ENCODE assay signal across 9 mouse cellular contexts in genomic region chr16:17496499-17497305, GRCm38 (mm10). TPM values are rescaled to one million over a fixed set of nuclear protein-coding genes. Genes with fewer than 3 reads are reported as not detected.
DNase-seq lines count a peak whose midpoint lies in the region; ATAC-seq lines count a peak whose summit lies in the region.
"Had no signal": no experiment of that assay in that cellular context is flagged by ENCODE, and none has a peak within 500 bp of the region (broad histone marks: within the 10 kb centered on the region; RNA-seq: fewer than 3 reads in every experiment).

No protein-coding gene starts in this region.

- no peaks in the 10 kb centered on the region for H3K9me3 ChIP-seq in heart, embryonic 12.5 days (replicated peaks)
- no peaks in the 10 kb centered on the region for H3K9me3 ChIP-seq in heart, embryonic 11.5 days (replicated peaks; ENCODE audit: control insufficient read depth, low read length)
- H3K9me3 ChIP-seq in forebrain, embryonic 15.5 days = no peaks in the 10 kb centered on the region
- no peaks in the 10 kb centered on the region for H3K9me3 ChIP-seq in limb, embryonic 13.5 days
- H3K9me3 ChIP-seq: neural tube, embryonic 12.5 days had no signal

- peaks cover 3% of the 10 kb centered on the region for H3K27me3 ChIP-seq in heart, embryonic 12.5 days (replicated peaks)
- H3K27me3 ChIP-seq in heart, embryonic 11.5 days (ENCODE audit: control insufficient read depth, insufficient read depth, low read length) = peaks cover 2% of the 10 kb centered on the region; the same call in 1 of the 2 replicates
- no peaks in the 10 kb centered on the region for H3K27me3 ChIP-seq in forebrain, embryonic 15.5 days
- peaks cover 5% of the 10 kb centered on the region for H3K27me3 ChIP-seq in limb, embryonic 13.5 days
- H3K27me3 ChIP-seq: neural tube, embryonic 12.5 days had no signal

- H3K9ac ChIP-seq in heart, embryonic 12.5 days = no peak overlapping the region
- H3K9ac ChIP-seq in heart, embryonic 11.5 days (ENCODE audit: low read depth, low read length) = no peak overlapping the region
- no peak overlapping the region for H3K9ac ChIP-seq in forebrain, embryonic 15.5 days (replicated peaks)
- H3K9ac ChIP-seq in limb, embryonic 13.5 days = 0 out of 2 replicates have a peak overlapping the region, but pooled peaks have one; percentile 35
- H3K9ac ChIP-seq: neural tube, embryonic 12.5 days had no signal

- ATAC-seq in heart, embryonic 12.5 days (ENCODE audit: insufficient number of reproducible peaks, low FRiP score) = 0 out of 2 replicates have a peak, but pooled peaks have one; percentile 30
- no peak for ATAC-seq in heart, embryonic 11.5 days (replicated peaks; ENCODE audit: insufficient number of reproducible peaks, low FRiP score, low TSS enrichment)
- peak; percentile 52 for ATAC-seq in forebrain, embryonic 15.5 days (replicated peaks)
- ATAC-seq in limb, embryonic 13.5 days (ENCODE audit: low FRiP score, low read depth) = peak; percentile 50; the same call in 1 of the 2 replicates

- H3K27ac ChIP-seq in heart, embryonic 12.5 days (ENCODE audit: poor library complexity, severe bottlenecking) = no peak overlapping the region
- no peak overlapping the region for H3K27ac ChIP-seq in heart, embryonic 11.5 days (ENCODE audit: low read depth, low read length)
- peak overlapping the region; percentile 79 for H3K27ac ChIP-seq in forebrain, embryonic 15.5 days (replicated peaks)
- H3K27ac ChIP-seq in limb, embryonic 13.5 days = peak overlapping the region; percentile 33; the same call in 1 of the 2 replicates
- H3K27ac ChIP-seq: neural tube, embryonic 12.5 days had no signal

- 49% methylated on average over 2 of the region's 2 CpGs for WGBS in heart, embryonic 12.5 days
- 70% methylated on average over 2 of the region's 2 CpGs for WGBS in heart, embryonic 11.5 days (ENCODE audit: insufficient replicate concordance)
- 33% methylated on average over 2 of the region's 2 CpGs for WGBS in forebrain, embryonic 15.5 days
- 49% methylated on average over 2 of the region's 2 CpGs for WGBS in limb, embryonic 13.5 days

- no peak overlapping the region for H3K4me2 ChIP-seq in heart, embryonic 12.5 days
- H3K4me2 ChIP-seq in heart, embryonic 11.5 days = no peak overlapping the region
- no peak overlapping the region for H3K4me2 ChIP-seq in forebrain, embryonic 15.5 days (replicated peaks)
- no peak overlapping the region for H3K4me2 ChIP-seq in limb, embryonic 13.5 days (replicated peaks)
- H3K4me2 ChIP-seq: neural tube, embryonic 12.5 days had no signal

- H3K4me3 ChIP-seq in heart, embryonic 12.5 days = no peak overlapping the region
- no peak overlapping the region for H3K4me3 ChIP-seq in heart, embryonic 11.5 days (ENCODE audit: low read depth, low read length)
- H3K4me3 ChIP-seq in forebrain, embryonic 15.5 days = no peak overlapping the region
- H3K4me3 ChIP-seq in limb, embryonic 13.5 days = no peak overlapping the region
- H3K4me3 ChIP-seq: neural tube, embryonic 12.5 days had no signal

- peaks cover 13% of the 10 kb centered on the region for H3K4me1 ChIP-seq in heart, embryonic 12.5 days (replicated peaks)
- H3K4me1 ChIP-seq in heart, embryonic 11.5 days (ENCODE audit: control insufficient read depth, insufficient read depth, low read length) = peaks cover 11% of the 10 kb centered on the region
- H3K4me1 ChIP-seq in forebrain, embryonic 15.5 days = peaks cover 19% of the 10 kb centered on the region
- H3K4me1 ChIP-seq in limb, embryonic 13.5 days = peaks cover 9% of the 10 kb centered on the region

- DNase-seq in adrenal gland, postnatal 14 days = peak; percentile 68
- peak; percentile 47 for DNase-seq in kidney, adult 9 months
- DNase-seq in skeletal muscle tissue, adult 2 months (ENCODE audit: low read depth, low spot score) = peak; percentile 49
- DNase-seq in thymus, postnatal 10 days (ENCODE audit: low spot score in 2 of 2) = no peak

- H3K36me3 ChIP-seq in heart, embryonic 12.5 days = no peaks in the 10 kb centered on the region
- no peaks in the 10 kb centered on the region for H3K36me3 ChIP-seq in heart, embryonic 11.5 days (ENCODE audit: control insufficient read depth, insufficient read depth, low read length)
- H3K36me3 ChIP-seq in forebrain, embryonic 15.5 days = no peaks in the 10 kb centered on the region
- no peaks in the 10 kb centered on the region for H3K36me3 ChIP-seq in limb, embryonic 13.5 days
- H3K36me3 ChIP-seq: neural tube, embryonic 12.5 days had no signal

RNA-seq across cellular contexts. Expression of gene Aifm3, which starts 7.3 kb away (rescaled TPM):
- 0.82 and 1.1 TPM in 2 replicates for polyA plus RNA-seq in heart, embryonic 12.5 days (2016; fragmentation: Nextera tagmentation; extraction: Ambion mirVana)
- 0.54 and 0.68 TPM in 2 replicates for polyA plus RNA-seq in heart, embryonic 11.5 days (2014; fragmentation: Nextera tagmentation; extraction: Ambion mirVana)
- total RNA-seq in adrenal gland, postnatal 14 days (2021) = 5.1 and 5.4 TPM in 2 replicates
- polyA plus RNA-seq in forebrain, embryonic 15.5 days (2015; fragmentation: Nextera tagmentation; extraction: Ambion mirVana) = 8.0 and 10.6 TPM in 2 replicates
- polyA plus RNA-seq in limb, embryonic 13.5 days (2015; fragmentation: Nextera tagmentation; extraction: Ambion mirVana) = 0.52 and 0.83 TPM in 2 replicates

RNA-seq across cellular contexts. Expression of gene Lztr1, which starts 11.8 kb away (rescaled TPM):
- 49.2 and 56.6 TPM in 2 replicates for polyA plus RNA-seq in heart, embryonic 12.5 days (2016; fragmentation: Nextera tagmentation; extraction: Ambion mirVana)
- 46.6 and 47.4 TPM in 2 replicates for polyA plus RNA-seq in heart, embryonic 11.5 days (2014; fragmentation: Nextera tagmentation; extraction: Ambion mirVana)
- 75.3 and 75.6 TPM in 2 replicates for total RNA-seq in adrenal gland, postnatal 14 days (2021)
- polyA plus RNA-seq in forebrain, embryonic 15.5 days (2015; fragmentation: Nextera tagmentation; extraction: Ambion mirVana) = 120 and 133 TPM in 2 replicates
- 104 and 106 TPM in 2 replicates for polyA plus RNA-seq in limb, embryonic 13.5 days (2015; fragmentation: Nextera tagmentation; extraction: Ambion mirVana)

RNA-seq across cellular contexts. Expression of gene Thap7, which starts 34.2 kb away (rescaled TPM):
- 35.9 and 37.0 TPM in 2 replicates for polyA plus RNA-seq in heart, embryonic 12.5 days (2016; fragmentation: Nextera tagmentation; extraction: Ambion mirVana)
- 31.4 and 34.0 TPM in 2 replicates for polyA plus RNA-seq in heart, embryonic 11.5 days (2014; fragmentation: Nextera tagmentation; extraction: Ambion mirVana)
- 29.4 and 33.3 TPM in 2 replicates for total RNA-seq in adrenal gland, postnatal 14 days (2021)
- polyA plus RNA-seq in forebrain, embryonic 15.5 days (2015; fragmentation: Nextera tagmentation; extraction: Ambion mirVana) = 65.8 and 67.7 TPM in 2 replicates
- polyA plus RNA-seq in limb, embryonic 13.5 days (2015; fragmentation: Nextera tagmentation; extraction: Ambion mirVana) = 72.0 and 75.2 TPM in 2 replicates

RNA-seq across cellular contexts. Expression of gene Crkl, which starts 44.9 kb away (rescaled TPM):
- 44.7 and 57.7 TPM in 2 replicates for polyA plus RNA-seq in heart, embryonic 12.5 days (2016; fragmentation: Nextera tagmentation; extraction: Ambion mirVana)
- 47.8 and 49.6 TPM in 2 replicates for polyA plus RNA-seq in heart, embryonic 11.5 days (2014; fragmentation: Nextera tagmentation; extraction: Ambion mirVana)
- 39.1 and 39.9 TPM in 2 replicates for total RNA-seq in adrenal gland, postnatal 14 days (2021)
- polyA plus RNA-seq in forebrain, embryonic 15.5 days (2015; fragmentation: Nextera tagmentation; extraction: Ambion mirVana) = 117 and 120 TPM in 2 replicates
- polyA plus RNA-seq in limb, embryonic 13.5 days (2015; fragmentation: Nextera tagmentation; extraction: Ambion mirVana) = 81.6 and 88.6 TPM in 2 replicates

Comparison
In these comparisons a context has a peak if more than half of its experiments do, and no peak if none do; other contexts are left out.
1. H3K27ac ChIP-seq: peak in forebrain, embryonic 15.5 days (single experiment) and limb, embryonic 13.5 days (single experiment); none in heart, embryonic 12.5 days (single experiment) and heart, embryonic 11.5 days (single experiment).
2. DNase-seq: peak in adrenal gland, postnatal 14 days (single experiment), kidney, adult 9 months (single experiment) and skeletal muscle tissue, adult 2 months (single experiment); none in thymus, postnatal 10 days (0 of 2).